8 mouse cellular contexts compared by ENCODE assay signal in genomic region chr4:120682168-120682567, GRCm38 (mm10). TPM values are rescaled to one million over a fixed set of nuclear protein-coding genes. Genes with fewer than 3 reads are reported as not detected.
A peak's percentile ranks its signal among the peaks of the same experiment; 100 is the strongest.
DNase-seq lines count a peak whose midpoint lies in the region; ATAC-seq and TF ChIP-seq lines count a peak whose summit lies in the region.

No protein-coding gene starts in this region.

- H3K4me2 ChIP-seq in forebrain, embryonic 11.5 days (ENCODE audit: low read depth, low read length, severe bottlenecking) = no peak overlapping the region
- H3K4me2 ChIP-seq in forebrain, embryonic 13.5 days = no peak overlapping the region
- H3K4me2 ChIP-seq in CH12.LX (ENCODE audit: insufficient read depth, low read depth, poor library complexity, severe bottlenecking) = no peak overlapping the region
- no peak overlapping the region for H3K4me2 ChIP-seq in lung, embryonic 14.5 days

- dilution Hi-C loops in CH12.LX (cut with MboI; ENCODE audit: extremely low pct_ligation_motif_present, extremely low pct_unique_long_range_greater_than_20kb, low sequenced_read_pairs) = no loop called here

- peak; percentile 85 to 89 for TF ChIP-seq CTCF in CH12.LX (conservative IDR thresholded peaks at IDR 0.05 in 1 of 2, IDR thresholded peaks at IDR 0.05 in 1 of 2; ENCODE audit: low read depth in 2 of 2, low read length in 2 of 2)
- TF ChIP-seq CTCF in lung, embryonic 14.5 days (IDR thresholded peaks at IDR 0.05; ENCODE audit: low read depth) = peak; percentile 86
- TF ChIP-seq CTCF in small intestine, adult 2 months (IDR thresholded peaks at IDR 0.05; ENCODE audit: extremely low read depth, insufficient read length, insufficient replicate concordance, low read depth, low read length) = peak; percentile 90; the same call in 1 of the 2 replicates

- H3K27ac ChIP-seq in forebrain, embryonic 11.5 days (ENCODE audit: low read depth, low read length) = no peak overlapping the region
- no peak overlapping the region for H3K27ac ChIP-seq in forebrain, embryonic 13.5 days
- no peak overlapping the region for H3K27ac ChIP-seq in CH12.LX (ENCODE audit: insufficient read depth, low read depth)
- H3K27ac ChIP-seq in lung, embryonic 14.5 days (ENCODE audit: low read depth) = no peak overlapping the region
- H3K27ac ChIP-seq in small intestine, adult 2 months (ENCODE audit: insufficient read depth, low read depth, low read length) = no peak overlapping the region

- TF ChIP-seq RAD21 in CH12.LX (IDR thresholded peaks at IDR 0.05; ENCODE audit: low read depth, low read length) = peak; percentile 82

- in situ Hi-C loops in CH12.LX (cut with MboI; ENCODE audit: low pct_ligation_motif_present, low pct_unique_long_range_greater_than_20kb, low sequenced_read_pairs) = loop anchor here (5.0 to 25.0 kb wide), 3 partner anchors 73 to 295 kb away; no protein-coding TSS in a partner anchor

- no peaks in the 10 kb centered on the region for H3K9me3 ChIP-seq in forebrain, embryonic 11.5 days (ENCODE audit: control insufficient read depth, low read length)
- H3K9me3 ChIP-seq in forebrain, embryonic 13.5 days (replicated peaks) = no peaks in the 10 kb centered on the region
- no peaks in the 10 kb centered on the region for H3K9me3 ChIP-seq in CH12.LX (replicated peaks; ENCODE audit: low read length)
- H3K9me3 ChIP-seq in lung, embryonic 14.5 days (ENCODE audit: low read depth, low read length) = no peaks in the 10 kb centered on the region

- H3K27me3 ChIP-seq in forebrain, embryonic 11.5 days (ENCODE audit: control insufficient read depth, insufficient read depth, low read length) = no peaks in the 10 kb centered on the region
- H3K27me3 ChIP-seq in forebrain, embryonic 13.5 days = no peaks in the 10 kb centered on the region
- no peaks in the 10 kb centered on the region for H3K27me3 ChIP-seq in CH12.LX (replicated peaks)
- H3K27me3 ChIP-seq in lung, embryonic 14.5 days (ENCODE audit: insufficient read depth, low read length) = no peaks in the 10 kb centered on the region
- H3K27me3 ChIP-seq in small intestine, adult 2 months (ENCODE audit: control insufficient read depth, insufficient read depth, low read length) = no peaks in the 10 kb centered on the region

- ATAC-seq in forebrain, embryonic 11.5 days (replicated peaks; ENCODE audit: low FRiP score) = 0 out of 2 replicates have a peak, but pooled peaks have one; percentile 5
- no peak for ATAC-seq in forebrain, embryonic 13.5 days
- no peak for ATAC-seq in lung, embryonic 14.5 days (ENCODE audit: insufficient read depth)

- H3K79me2 ChIP-seq in CH12.LX (replicated peaks; ENCODE audit: control insufficient read depth, extremely low read depth, insufficient read depth, poor library complexity, severe bottlenecking) = no peaks in the 10 kb centered on the region

- DNase-seq in forebrain, embryonic 11.5 days (ENCODE audit: low spot score) = peak; percentile 79
- peak; percentile 54 for DNase-seq in CH12.LX (ENCODE audit: extremely low read depth)
- peak; percentile 75 for DNase-seq in c-Kit-positive CD71-positive TER-119-positive erythroid progenitor cells, embryonic 14.5 days (ENCODE audit: low spot score)
- peak; percentile 54 for DNase-seq in gastrocnemius, postnatal 10 days
- peak; percentile 39 to 79 for DNase-seq in layer of hippocampus, adult 18-20 months (ENCODE audit: low spot score in 2 of 2)
- peak; percentile 79 for DNase-seq in lung, embryonic 14.5 days

- no peak for TF ChIP-seq POLR2A in CH12.LX (IDR thresholded peaks at IDR 0.05; ENCODE audit: low read depth, low read length)
- no peak for TF ChIP-seq POLR2A in small intestine, adult 2 months (IDR thresholded peaks at IDR 0.05; ENCODE audit: low read depth, low read length)

- H3K9ac ChIP-seq in forebrain, embryonic 11.5 days (ENCODE audit: low read length) = no peak overlapping the region
- no peak overlapping the region for H3K9ac ChIP-seq in forebrain, embryonic 13.5 days
- no peak overlapping the region for H3K9ac ChIP-seq in CH12.LX (ENCODE audit: insufficient read depth, low read depth)
- H3K9ac ChIP-seq in lung, embryonic 14.5 days = no peak overlapping the region

- H3K36me3 ChIP-seq in forebrain, embryonic 11.5 days (ENCODE audit: control insufficient read depth, insufficient read depth, low read length) = no peaks in the 10 kb centered on the region
- H3K36me3 ChIP-seq in forebrain, embryonic 13.5 days (ENCODE audit: poor library complexity, severe bottlenecking) = no peaks in the 10 kb centered on the region
- H3K36me3 ChIP-seq in CH12.LX (replicated peaks in 1 of 2; ENCODE audit: control insufficient read depth in 1 of 2, insufficient read depth in 1 of 2, low read length in 1 of 2) = no peaks in the 10 kb centered on the region
- no peaks in the 10 kb centered on the region for H3K36me3 ChIP-seq in lung, embryonic 14.5 days (ENCODE audit: insufficient read depth)
- H3K36me3 ChIP-seq in small intestine, adult 2 months (ENCODE audit: control insufficient read depth, insufficient read depth, low read length) = no peaks in the 10 kb centered on the region

- 35% methylated on average over 10 of the region's 10 CpGs for WGBS in forebrain, embryonic 11.5 days
- 41% methylated on average over 10 of the region's 10 CpGs for WGBS in forebrain, embryonic 13.5 days
- 35% methylated on average over 10 of the region's 10 CpGs for whole genome bisulfite sequencing in lung, embryonic 14.5 days
- whole genome bisulfite sequencing in small intestine, adult 2 months = 42% methylated on average over 10 of the region's 10 CpGs

- TF ChIP-seq EP300 in CH12.LX (IDR thresholded peaks at IDR 0.05; ENCODE audit: low read length) = no peak

- H3K4me3 ChIP-seq in forebrain, embryonic 11.5 days (ENCODE audit: low read depth, low read length) = no peak overlapping the region
- H3K4me3 ChIP-seq in forebrain, embryonic 13.5 days = no peak overlapping the region
- no peak overlapping the region for H3K4me3 ChIP-seq in CH12.LX (replicated peaks in 1 of 3; ENCODE audit: low read depth in 2 of 3, low read length in 2 of 3, poor library complexity in 1 of 3)
- no peak overlapping the region for H3K4me3 ChIP-seq in lung, embryonic 14.5 days (ENCODE audit: low read depth, low read length)
- no peak overlapping the region for H3K4me3 ChIP-seq in small intestine, adult 2 months (ENCODE audit: low read depth, low read length)

- no peaks in the 10 kb centered on the region for H3K4me1 ChIP-seq in forebrain, embryonic 11.5 days (replicated peaks; ENCODE audit: control insufficient read depth, insufficient read depth, low read length)
- H3K4me1 ChIP-seq in forebrain, embryonic 13.5 days = no peaks in the 10 kb centered on the region
- H3K4me1 ChIP-seq in CH12.LX (ENCODE audit: control insufficient read depth in 1 of 2, insufficient read depth in 2 of 2) = peaks cover 2 to 4% of the 10 kb centered on the region in 2 experiments; a peak in 1 of 4 replicates
- H3K4me1 ChIP-seq in lung, embryonic 14.5 days (ENCODE audit: insufficient read depth) = no peaks in the 10 kb centered on the region
- H3K4me1 ChIP-seq in small intestine, adult 2 months (ENCODE audit: control insufficient read depth, insufficient read depth, insufficient read length, low read length) = no peaks in the 10 kb centered on the region

TF ChIP-seq in CH12.LX, 34 proteins besides CTCF, POLR2A, EP300 and RAD21:
- TF ChIP-seq ZC3H11A (IDR thresholded peaks at IDR 0.05; ENCODE audit: low read depth, low read length) (peak; percentile 39), ELF1 (IDR thresholded peaks at IDR 0.05; ENCODE audit: low read depth, low read length) (no peak), SMC3 (IDR thresholded peaks at IDR 0.05; ENCODE audit: low read depth, low read length) (peak; percentile 79)

RNA-seq across cellular contexts. Expression of gene Cited4, which starts 15.8 kb away (rescaled TPM):
- 10.8 and 12.4 TPM in 2 replicates for polyA plus RNA-seq in forebrain, embryonic 11.5 days (2014; fragmentation: Nextera tagmentation; extraction: Ambion mirVana)
- 0.44 and 0.84 TPM in 2 replicates for polyA plus RNA-seq in forebrain, embryonic 13.5 days (2015; fragmentation: Nextera tagmentation; extraction: Ambion mirVana)
- total RNA-seq in CH12.LX (2012; rRNA removed) (0.08 and 0.25 TPM in 2 replicates), CH12.LX (2014; rRNA removed) (0.36 and 0.45 TPM in 2 replicates)
- polyA plus RNA-seq in CH12.LX (2012; ENCODE audit: insufficient read length, low read depth) = not detected in 2 replicates
- 10 to 100 TPM; 34.6 to 35.7 TPM for total RNA-seq in gastrocnemius, postnatal 10 days (2021)
- 1 to 10 TPM; 1.4 to 1.7 TPM for total RNA-seq in layer of hippocampus, adult 18-20 months (2021)
- 1.6 and 2.3 TPM in 2 replicates for polyA plus RNA-seq in lung, embryonic 14.5 days (2014; fragmentation: Nextera tagmentation; extraction: Ambion mirVana)
- 18.6 and 21.0 TPM in 2 replicates for polyA plus RNA-seq in small intestine, adult 2 months (2012; rRNA removed)
